Mouse (Mus musculus): ENCODE measurements around the gene Trp53rka. TPM values are rescaled to one million over a fixed set of nuclear protein-coding genes. Genes with fewer than 3 reads are reported as not detected.

Gene Trp53rka
- polyA plus RNA-seq, 1 experiment from 2014 or later, result 47.8 TPM

DNA sequence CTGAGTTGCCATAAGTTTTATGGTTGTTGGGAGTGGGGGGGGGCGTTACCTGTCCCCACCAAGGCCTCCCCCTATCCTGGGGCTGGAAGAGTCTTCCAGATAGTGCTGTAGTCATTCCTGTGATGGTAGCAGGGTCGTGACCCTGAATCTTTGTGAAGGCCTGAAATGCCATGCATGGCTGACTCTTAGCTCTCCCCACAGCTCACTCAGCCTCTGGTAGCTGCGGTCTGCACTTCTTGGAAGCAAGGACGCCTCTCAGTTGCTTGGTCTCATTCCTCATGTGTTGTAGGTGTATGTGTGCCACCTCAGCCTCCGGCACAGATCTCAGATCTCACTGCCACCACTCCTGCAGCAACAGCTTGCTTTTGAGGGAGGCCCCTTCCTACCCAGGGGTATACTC, 17.3 kb downstream of the Trp53rka start:
- no peak overlapping the region for H3K4me3 ChIP-seq (replicated peaks)
- no peak overlapping the region for H3K27ac ChIP-seq
- 40% methylated on average over 5 of the region's 5 CpGs for WGBS
- no peaks in the 10 kb centered on the region for H3K36me3 ChIP-seq
- no peaks in the 10 kb centered on the region for H3K9me3 ChIP-seq
- H3K9ac ChIP-seq (replicated peaks), result no peak overlapping the region
- peaks cover 4% of the 10 kb centered on the region for H3K4me1 ChIP-seq (replicated peaks)
- H3K27me3 ChIP-seq, result peaks cover 25% of the 10 kb centered on the region
- no peak overlapping the region for H3K4me2 ChIP-seq (replicated peaks)
- ATAC-seq, result no peak

DNA sequence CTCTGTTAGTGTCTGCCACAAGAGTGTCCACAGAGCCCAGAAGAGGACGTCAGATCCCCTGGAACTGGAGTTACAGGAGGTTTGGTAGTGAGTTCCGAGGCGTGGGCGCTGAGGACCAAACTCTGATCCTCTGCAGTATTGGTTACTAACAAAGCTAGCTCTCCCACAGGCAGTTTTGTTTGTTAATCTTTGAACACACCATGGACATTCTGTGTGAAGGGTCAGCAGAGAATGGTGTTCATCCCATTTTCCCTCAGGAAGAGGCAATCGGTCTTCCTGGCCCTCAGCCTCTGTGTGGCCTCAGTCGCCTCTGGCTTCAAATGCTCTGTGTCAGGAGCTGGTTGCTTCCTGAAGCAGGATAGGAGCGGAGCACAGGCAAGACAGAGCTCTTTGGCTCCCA, 17.7 kb downstream of the Trp53rka start:
- H3K27me3 ChIP-seq, result peaks cover 25% of the 10 kb centered on the region
- no peak overlapping the region for H3K27ac ChIP-seq
- WGBS, result 66% methylated on average over 7 of the region's 7 CpGs
- no peak overlapping the region for H3K9ac ChIP-seq (replicated peaks)
- no peak for ATAC-seq
- H3K36me3 ChIP-seq, result no peaks in the 10 kb centered on the region
- H3K4me3 ChIP-seq (replicated peaks), result no peak overlapping the region
- H3K4me1 ChIP-seq (replicated peaks), result peaks cover 4% of the 10 kb centered on the region
- no peak overlapping the region for H3K4me2 ChIP-seq (replicated peaks)
- H3K9me3 ChIP-seq, result no peaks in the 10 kb centered on the region

DNA sequence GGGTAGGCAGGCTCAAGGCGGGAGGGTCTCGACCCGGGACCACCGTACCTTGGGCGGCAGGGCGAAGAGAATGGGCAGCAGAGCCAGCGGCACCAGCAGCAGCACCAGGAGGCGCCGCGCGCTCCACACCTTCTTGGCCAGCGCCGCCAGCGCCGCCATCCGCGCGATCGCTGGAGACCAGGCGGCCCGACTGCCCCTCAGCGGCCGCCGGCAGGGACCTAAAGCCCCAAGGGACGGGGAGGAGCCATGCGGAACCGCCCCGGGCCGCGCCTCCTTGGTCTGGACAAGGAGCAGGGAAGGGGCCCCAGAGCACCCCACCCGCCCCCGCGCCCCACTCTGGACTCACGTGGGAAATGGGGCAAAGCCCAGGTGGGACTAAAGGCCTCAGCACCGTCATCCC, 20.1 kb downstream of the Trp53rka start, which contains the start of gene Slc13a3:
Gene Slc13a3 (minus strand): TSS at position 228 of the 400 bp plus-strand sequence.
- H3K4me3 ChIP-seq (replicated peaks), result peak within 1 kb of the TSS; percentile 24
- peaks cover 11% of the 10 kb centered on the region for H3K4me1 ChIP-seq (replicated peaks)
- ATAC-seq, result peak; percentile 20; the same call in 1 of the 2 replicates
- 1% methylated on average over 32 of the region's 35 CpGs for WGBS
- H3K9ac ChIP-seq (replicated peaks), result peak within 1 kb of the TSS; percentile 56; the same call in 1 of the 2 replicates
- H3K9me3 ChIP-seq, result no peaks in the 10 kb centered on the region
- no peak within 1 kb of the TSS for H3K27ac ChIP-seq
- H3K4me2 ChIP-seq (replicated peaks), result peak within 1 kb of the TSS; percentile 50
- H3K36me3 ChIP-seq, result no peaks in the 10 kb centered on the region
- H3K27me3 ChIP-seq, result peaks cover 25% of the 10 kb centered on the region

DNA sequence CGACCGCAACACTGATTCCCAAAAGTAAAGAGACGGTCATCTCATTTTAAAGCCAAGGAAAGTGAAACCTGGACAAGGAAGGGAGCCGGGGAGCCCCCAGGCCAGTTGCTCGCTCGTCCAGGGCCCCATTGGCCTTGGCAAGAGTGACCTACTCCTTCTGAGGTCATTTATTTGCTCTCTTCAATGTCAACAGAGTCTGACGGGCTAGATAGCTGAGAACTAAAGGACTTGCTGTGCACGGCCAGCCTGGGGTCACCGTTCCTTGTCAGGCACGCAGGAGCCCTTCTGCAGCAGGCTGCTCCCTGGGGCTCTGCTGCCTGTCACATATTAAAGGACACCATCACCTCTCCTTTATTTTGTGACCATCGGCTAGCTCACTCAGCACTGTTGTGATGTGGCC, 21.2 kb downstream of the Trp53rka start:
- WGBS, result 81% methylated on average over 11 of the region's 11 CpGs
- no peak overlapping the region for H3K4me3 ChIP-seq (replicated peaks)
- H3K9ac ChIP-seq (replicated peaks), result no peak overlapping the region
- H3K36me3 ChIP-seq, result no peaks in the 10 kb centered on the region
- peaks cover 25% of the 10 kb centered on the region for H3K27me3 ChIP-seq
- ATAC-seq, result no peak
- no peak overlapping the region for H3K4me2 ChIP-seq (replicated peaks)
- no peaks in the 10 kb centered on the region for H3K9me3 ChIP-seq
- H3K27ac ChIP-seq, result no peak overlapping the region
- H3K4me1 ChIP-seq (replicated peaks), result peaks cover 16% of the 10 kb centered on the region

DNA sequence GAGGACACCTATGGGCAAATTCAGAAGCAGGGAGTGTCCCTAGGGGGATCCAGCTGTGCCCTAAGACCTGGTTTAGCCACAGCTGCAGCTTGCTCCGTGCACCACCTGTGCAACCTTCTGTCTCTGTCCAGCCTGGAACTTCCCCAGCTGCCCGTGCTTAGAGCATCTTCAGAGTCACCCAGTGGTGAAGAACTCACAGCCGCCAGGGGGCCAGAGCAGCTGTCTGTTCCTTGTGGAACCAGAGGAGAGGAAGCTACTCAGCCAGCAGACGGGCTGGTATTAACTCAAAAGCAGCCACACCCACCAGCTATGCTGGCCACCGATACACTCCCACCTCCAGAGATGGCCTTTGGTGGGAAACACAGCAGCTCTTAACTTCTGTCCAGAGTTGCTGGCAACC, 23.0 kb downstream of the Trp53rka start:
- H3K4me2 ChIP-seq (replicated peaks), result no peak overlapping the region
- H3K27me3 ChIP-seq, result peaks cover 25% of the 10 kb centered on the region
- H3K27ac ChIP-seq, result no peak overlapping the region
- WGBS, result 42% methylated on average over 5 of the region's 5 CpGs
- H3K9me3 ChIP-seq, result no peaks in the 10 kb centered on the region
- no peak overlapping the region for H3K4me3 ChIP-seq (replicated peaks)
- H3K36me3 ChIP-seq, result no peaks in the 10 kb centered on the region
- peaks cover 16% of the 10 kb centered on the region for H3K4me1 ChIP-seq (replicated peaks)
- ATAC-seq, result no peak
- no peak overlapping the region for H3K9ac ChIP-seq (replicated peaks)

DNA sequence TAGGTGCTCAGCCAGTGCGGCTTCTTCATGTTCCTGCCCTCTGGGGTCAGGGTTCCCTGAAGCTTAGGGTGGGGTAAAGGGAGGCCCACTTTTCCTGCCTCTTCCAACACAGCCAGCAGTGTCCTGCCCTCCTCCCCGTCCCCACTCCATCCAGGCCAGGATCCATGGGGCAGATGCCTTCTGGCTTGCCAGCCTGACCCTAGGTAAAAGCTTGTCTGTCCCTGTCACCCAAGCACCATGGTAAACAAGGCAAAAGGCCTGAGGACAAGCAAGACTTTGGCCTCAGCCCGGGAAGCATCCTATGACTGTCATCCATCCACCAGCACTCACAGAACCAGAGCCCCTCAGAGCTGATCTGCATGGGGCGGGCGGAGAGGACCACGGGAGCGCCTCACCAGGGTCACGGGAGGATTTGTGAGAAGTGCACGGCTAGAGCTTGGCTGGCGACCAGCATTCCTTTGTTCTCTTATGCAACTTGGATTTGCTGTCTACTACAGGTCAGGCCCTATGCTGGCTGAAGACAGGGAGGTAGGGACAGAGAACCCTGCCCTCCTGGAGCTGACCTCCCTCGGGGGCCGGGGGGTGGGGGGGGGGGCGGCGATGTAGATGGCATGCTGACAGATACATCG, 25.2 kb downstream of the Trp53rka start:
- Histone ChIP-seq H3K4me3 (replicated peaks) (no peak overlapping the region), H3K27me3 (peaks cover 13% of the 10 kb centered on the region), H3K4me1 (replicated peaks) (peaks cover 14% of the 10 kb centered on the region), H3K4me2 (replicated peaks) (no peak overlapping the region), H3K36me3 (no peaks in the 10 kb centered on the region), H3K27ac (no peak overlapping the region), H3K9ac (replicated peaks) (0 out of 2 replicates have a peak overlapping the region, but pooled peaks have one; percentile 32), H3K9me3 (no peaks in the 10 kb centered on the region)
- WGBS, result 48% methylated on average over 15 of the region's 15 CpGs
- ATAC-seq, result no peak

DNA sequence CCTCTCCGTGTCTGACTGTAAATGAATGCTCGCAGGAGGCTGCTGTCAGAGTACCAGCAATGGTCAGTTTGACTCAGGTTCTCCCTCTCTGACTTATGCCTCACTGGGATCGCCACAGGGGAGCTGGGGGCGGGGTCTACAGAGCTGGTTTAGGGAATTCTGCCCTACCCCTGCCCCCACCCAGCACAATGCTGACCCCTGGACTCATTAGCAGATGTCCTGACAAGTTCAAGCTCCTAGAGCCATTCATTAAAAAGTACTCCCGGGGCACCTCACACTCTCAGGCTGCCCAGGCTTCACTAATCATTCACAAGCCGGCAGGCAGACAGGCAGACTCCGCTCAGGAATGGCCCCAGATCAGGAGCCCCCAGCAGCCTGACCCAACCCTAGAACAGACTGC, 33.5 kb downstream of the Trp53rka start:
- Histone ChIP-seq H3K4me2 (replicated peaks) (no peak overlapping the region), H3K27ac (no peak overlapping the region), H3K4me1 (replicated peaks) (peaks cover 8% of the 10 kb centered on the region), H3K9me3 (no peaks in the 10 kb centered on the region), H3K4me3 (replicated peaks) (no peak overlapping the region), H3K36me3 (no peaks in the 10 kb centered on the region), H3K27me3 (no peaks in the 10 kb centered on the region), H3K9ac (replicated peaks) (no peak overlapping the region)
- WGBS, result 34% methylated on average over 7 of the region's 7 CpGs
- 0 out of 2 replicates have a peak, but pooled peaks have one; percentile 30 for ATAC-seq

DNA sequence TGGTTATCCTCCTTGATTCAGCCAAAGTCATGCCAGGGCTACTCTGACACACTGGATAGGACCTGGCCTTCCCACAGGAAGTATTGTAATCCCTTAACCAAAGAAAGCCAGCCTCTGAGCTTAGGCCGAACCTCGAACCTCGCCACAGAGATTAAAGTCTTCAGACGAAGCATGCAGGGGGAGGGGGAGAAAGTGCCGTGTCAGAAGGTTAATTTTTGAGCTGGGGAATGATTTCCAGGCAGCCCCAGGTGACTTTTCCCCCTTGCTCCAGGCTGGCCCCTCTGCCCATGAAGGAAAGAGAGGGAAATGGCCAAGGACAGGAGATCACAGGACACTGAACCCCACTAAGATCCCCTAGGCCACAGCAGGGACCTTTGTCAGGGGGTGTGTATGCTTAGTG, 34.9 kb downstream of the Trp53rka start:
- H3K4me3 ChIP-seq (replicated peaks), result no peak overlapping the region
- no peaks in the 10 kb centered on the region for H3K9me3 ChIP-seq
- peaks cover 8% of the 10 kb centered on the region for H3K4me1 ChIP-seq (replicated peaks)
- ATAC-seq, result no peak
- H3K36me3 ChIP-seq, result no peaks in the 10 kb centered on the region
- no peak overlapping the region for H3K27ac ChIP-seq
- H3K4me2 ChIP-seq (replicated peaks), result no peak overlapping the region
- no peak overlapping the region for H3K9ac ChIP-seq (replicated peaks)
- WGBS, result 48% methylated on average over 5 of the region's 5 CpGs
- H3K27me3 ChIP-seq, result no peaks in the 10 kb centered on the region

DNA sequence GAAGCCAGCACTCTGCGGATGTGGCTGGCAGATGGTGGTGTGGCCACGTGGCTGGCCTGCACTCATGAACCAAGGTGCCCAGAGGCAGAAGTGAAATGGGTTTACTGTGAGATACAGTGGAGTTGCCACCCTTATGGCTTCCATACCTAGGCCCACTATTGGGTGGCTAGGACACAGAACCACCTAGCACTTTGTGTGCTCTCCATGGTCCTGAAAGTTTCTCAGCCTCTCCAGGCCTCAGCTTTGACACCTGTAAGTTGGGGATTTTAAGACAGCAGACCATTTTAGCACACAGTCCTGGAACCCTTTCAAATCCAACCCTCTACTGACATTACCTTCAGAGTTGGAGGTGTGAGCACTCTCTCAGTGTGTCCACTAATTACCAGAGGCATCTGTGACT, 36.4 kb downstream of the Trp53rka start:
- Histone ChIP-seq H3K36me3 (no peaks in the 10 kb centered on the region), H3K27ac (no peak overlapping the region), H3K4me2 (replicated peaks) (no peak overlapping the region), H3K9ac (replicated peaks) (no peak overlapping the region), H3K4me3 (replicated peaks) (no peak overlapping the region), H3K27me3 (no peaks in the 10 kb centered on the region), H3K9me3 (no peaks in the 10 kb centered on the region), H3K4me1 (replicated peaks) (peaks cover 8% of the 10 kb centered on the region)
- WGBS, result 63% methylated on average over 2 of the region's 2 CpGs
- ATAC-seq, result no peak

DNA sequence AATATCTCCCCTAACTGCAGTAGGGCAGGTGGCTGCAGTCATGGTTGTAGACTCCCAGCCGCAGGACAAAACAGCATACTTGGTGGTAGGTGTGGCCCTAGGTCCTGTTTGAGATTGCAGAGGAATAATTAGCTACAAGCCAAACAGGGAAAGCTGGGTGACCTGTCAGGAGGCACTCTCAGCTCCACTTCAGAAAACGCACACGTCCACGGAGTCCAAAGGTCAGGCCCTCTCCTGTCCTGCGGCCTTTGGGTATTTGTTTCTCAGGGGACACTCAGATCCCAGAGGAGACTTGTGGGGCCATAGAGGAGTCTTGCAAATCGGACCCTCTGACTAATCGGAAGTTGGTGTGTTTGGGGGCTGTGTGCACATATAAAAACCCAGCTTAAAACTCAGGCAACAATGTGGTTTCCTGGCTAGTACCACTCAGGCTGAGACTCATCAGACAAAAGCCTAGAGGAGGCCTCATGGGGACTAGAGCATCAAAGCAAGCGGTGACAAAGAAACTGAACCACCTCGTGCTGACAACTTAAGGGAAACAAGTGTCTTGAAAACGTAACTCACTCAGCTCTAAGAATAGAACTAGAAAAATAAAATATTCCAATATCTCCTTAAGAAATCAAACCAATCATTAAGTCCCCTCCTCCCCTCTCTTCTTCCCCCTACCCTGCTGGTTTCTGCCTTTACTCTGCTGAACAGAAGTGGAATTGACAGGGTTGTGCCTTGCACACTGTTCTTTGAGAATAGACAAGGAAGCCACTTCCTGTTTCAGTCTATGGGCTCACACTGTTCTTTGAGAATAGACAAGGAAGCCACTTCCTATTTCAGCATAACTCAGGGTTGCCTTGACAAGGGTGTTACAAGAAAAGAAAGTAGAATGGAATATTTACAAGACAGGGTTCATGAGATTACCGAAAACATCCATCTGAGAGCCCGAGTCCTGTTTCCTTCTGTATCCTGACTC, 40.1 kb downstream of the Trp53rka start:
- no peak for ATAC-seq
- WGBS, result 80% methylated on average over 12 of the region's 12 CpGs

DNA sequence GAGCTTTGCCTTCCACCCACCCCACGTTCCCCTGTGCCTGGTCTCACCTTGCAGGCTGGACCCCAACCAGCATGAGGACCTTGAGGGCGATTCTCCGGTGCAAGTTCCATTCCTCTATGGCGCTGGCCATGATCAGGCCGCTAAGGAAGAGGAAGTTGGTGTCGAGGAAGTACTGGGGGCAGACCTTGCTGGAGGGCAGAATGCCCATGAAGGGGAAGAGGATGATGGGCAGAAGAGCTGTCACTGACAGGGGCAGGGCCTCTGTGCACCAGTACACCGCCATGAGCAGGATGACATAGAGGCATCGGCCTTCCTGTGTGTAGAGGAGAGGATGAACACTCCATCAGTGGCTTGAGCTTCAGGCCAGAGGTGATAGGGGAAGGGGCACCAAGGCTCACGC, 44.6 kb downstream of the Trp53rka start:
- WGBS, result 87% methylated on average over 9 of the region's 9 CpGs
- no peaks in the 10 kb centered on the region for H3K36me3 ChIP-seq
- ATAC-seq, result no peak
- H3K4me2 ChIP-seq (replicated peaks), result no peak overlapping the region
- H3K4me1 ChIP-seq (replicated peaks), result no peaks in the 10 kb centered on the region
- no peak overlapping the region for H3K27ac ChIP-seq
- no peaks in the 10 kb centered on the region for H3K9me3 ChIP-seq
- no peaks in the 10 kb centered on the region for H3K27me3 ChIP-seq
- no peak overlapping the region for H3K4me3 ChIP-seq (replicated peaks)
- no peak overlapping the region for H3K9ac ChIP-seq (replicated peaks)

More for the DNA sequence above, 40.1 kb downstream of the Trp53rka start:
- Histone ChIP-seq H3K4me1 (replicated peaks) (no peaks in the 10 kb centered on the region), H3K4me3 (replicated peaks) (no peak overlapping the region), H3K27me3 (no peaks in the 10 kb centered on the region), H3K9ac (replicated peaks) (no peak overlapping the region), H3K9me3 (no peaks in the 10 kb centered on the region), H3K36me3 (no peaks in the 10 kb centered on the region), H3K4me2 (replicated peaks) (no peak overlapping the region), H3K27ac (no peak overlapping the region)

DNA sequence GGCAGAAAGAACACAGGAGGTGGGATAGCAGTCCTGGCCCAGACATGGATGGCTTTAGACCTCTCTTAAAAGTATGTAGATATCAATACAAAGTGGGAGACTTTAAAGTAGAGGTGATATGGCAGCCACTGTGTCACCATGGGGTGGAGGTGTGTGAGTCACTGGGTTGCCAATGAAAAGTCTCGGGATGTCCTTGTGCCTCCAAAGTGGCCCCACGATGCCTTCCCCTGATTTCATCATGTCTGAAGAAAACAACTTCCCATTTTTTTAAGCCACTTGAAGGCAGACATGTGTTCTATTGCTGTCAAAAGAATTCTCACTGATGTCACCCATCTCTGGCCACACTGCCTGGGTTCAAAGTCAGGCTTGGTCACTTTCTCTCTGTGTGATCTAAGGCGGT, 48.3 kb downstream of the Trp53rka start:
- 88% methylated on average over 3 of the region's 3 CpGs for WGBS

More for the DNA sequence above, 48.3 kb downstream of the Trp53rka start:
- no peak overlapping the region for H3K4me3 ChIP-seq (replicated peaks)
- no peak for ATAC-seq
- H3K9me3 ChIP-seq, result no peaks in the 10 kb centered on the region
- no peak overlapping the region for H3K9ac ChIP-seq (replicated peaks)
- no peaks in the 10 kb centered on the region for H3K4me1 ChIP-seq (replicated peaks)
- no peak overlapping the region for H3K27ac ChIP-seq
- H3K36me3 ChIP-seq, result no peaks in the 10 kb centered on the region
- no peaks in the 10 kb centered on the region for H3K27me3 ChIP-seq
- no peak overlapping the region for H3K4me2 ChIP-seq (replicated peaks)
